Mouse (Mus musculus) lung, embryonic 14.5 days (tissue): Measurements from ENCODE around the gene Ushbp1. TPM values are rescaled to one million over a fixed set of nuclear protein-coding genes. Genes with fewer than 3 reads are reported as not detected.
A peak's percentile ranks its signal among the peaks of the same experiment; 100 is the strongest.

Experiments used
- ATAC-seq: fragments of 200-750 bp; cut with Nextera tagmentation; 2 replicates; pipeline ENCODE4 v1.8.0; 2017; ENCODE audit warnings: mild to moderate bottlenecking, moderate TSS enrichment, moderate library complexity; ENCODE audit not compliant: insufficient read depth
- DNase-seq: peaks from one replicate; pipeline ENCODE4 v3.0.0-alpha.2; 2015
- H3K27ac ChIP-seq: fragments of 300-500 bp; sonication (generic); 2 replicates; pipeline ENCODE4 v1.5.1; 2014; ENCODE audit warnings: low read depth, mild to moderate bottlenecking, moderate library complexity
- H3K27me3 ChIP-seq: fragments of 300-500 bp; sonication (generic); 2 replicates; pipeline ENCODE4 v1.6.1; 2014; ENCODE audit warnings: low read length, control low read depth; ENCODE audit not compliant: insufficient read depth
- H3K36me3 ChIP-seq: fragments of 300-500 bp; sonication (generic); 2 replicates; pipeline ENCODE4 v1.6.1; 2014; ENCODE audit warnings: control low read depth; ENCODE audit not compliant: insufficient read depth
- H3K4me1 ChIP-seq: fragments of 300-500 bp; sonication (generic); 2 replicates; pipeline ENCODE4 v1.6.1; 2014; ENCODE audit warnings: antibody characterized with exemption, control low read depth; ENCODE audit not compliant: insufficient read depth
- H3K4me2 ChIP-seq: fragments of 300-500 bp; sonication (generic); 2 replicates; pipeline ENCODE4 v1.6.1; 2014; ENCODE audit warnings: mild to moderate bottlenecking
- H3K4me3 ChIP-seq: fragments of 300-500 bp; sonication (generic); 2 replicates; pipeline ENCODE4 v1.5.1; 2014; ENCODE audit warnings: low read depth, low read length
- H3K9ac ChIP-seq: fragments of 300-500 bp; sonication (generic); 2 replicates; pipeline ENCODE4 v1.6.1; 2014
- H3K9me3 ChIP-seq: fragments of 300-500 bp; sonication (generic); 2 replicates; pipeline ENCODE4 v1.6.1; 2016; ENCODE audit warnings: low read depth, low read length, control low read depth
- CTCF ChIP-seq: IDR thresholded peaks from 2 replicates; pipeline ENCODE4 v1.5.1; 2016; ENCODE audit warnings: antibody characterized with exemption, low read depth
- WGBS: fragments of 180-500 bp; shearing (Covaris S2); extraction: QIAGEN DNeasy Blood & Tissue Kit; methylation state at CpG from one replicate; pipeline ENCODE4 v1.1.7; 2014; 5-methylcytosine and 5-hydroxymethylcytosine counted together
- polyA plus RNA-seq: library from polyadenylated mRNA; unstranded; fragments of >200 nt; fragmentation: Nextera tagmentation; extraction: Ambion mirVana; gene quantifications from 2 replicates; pipeline ENCODE4 v1.2.1, GENCODE M21; 2014

The Ushbp1 gene
- polyA plus RNA-seq, 1 experiment from 2014 or later, result 20.6 TPM

DNA sequence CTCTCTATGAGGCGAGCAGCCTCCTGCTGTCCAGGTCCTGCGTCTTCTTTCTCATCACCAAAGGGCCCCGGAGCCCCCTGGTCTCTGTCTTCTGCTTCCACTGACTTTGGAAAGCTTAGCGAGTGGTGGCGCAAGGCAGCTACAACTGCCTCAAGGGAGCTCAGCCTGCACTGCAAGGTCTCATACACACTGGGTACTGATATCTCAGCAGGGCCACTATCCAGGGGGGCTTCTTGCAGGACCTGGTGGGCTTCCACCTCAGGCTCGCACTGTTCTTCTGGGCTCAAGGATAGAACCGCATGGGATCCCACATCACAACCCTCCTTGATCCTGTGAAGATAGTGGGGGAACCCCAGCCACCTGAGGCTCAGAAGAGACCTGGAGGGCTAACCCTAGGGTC, 1.1 kb downstream of the Ushbp1 start:
- ATAC-seq (no peak), DNase-seq (no peak)
- peak overlapping the region; percentile 9; the same call in 1 of the 2 replicates for H3K9ac ChIP-seq
- H3K27me3 ChIP-seq, result no peaks in the 10 kb centered on the region
- TF ChIP-seq CTCF, result no peak
- H3K9me3 ChIP-seq, result no peaks in the 10 kb centered on the region
- H3K4me3 ChIP-seq, result peak overlapping the region; percentile 18
- H3K4me1 ChIP-seq, result peaks cover 7% of the 10 kb centered on the region
- WGBS, result 75% methylated on average over 7 of the region's 7 CpGs
- no peak overlapping the region for H3K27ac ChIP-seq
- peak overlapping the region; percentile 93 for H3K4me2 ChIP-seq
- H3K36me3 ChIP-seq, result peaks cover 7% of the 10 kb centered on the region

DNA sequence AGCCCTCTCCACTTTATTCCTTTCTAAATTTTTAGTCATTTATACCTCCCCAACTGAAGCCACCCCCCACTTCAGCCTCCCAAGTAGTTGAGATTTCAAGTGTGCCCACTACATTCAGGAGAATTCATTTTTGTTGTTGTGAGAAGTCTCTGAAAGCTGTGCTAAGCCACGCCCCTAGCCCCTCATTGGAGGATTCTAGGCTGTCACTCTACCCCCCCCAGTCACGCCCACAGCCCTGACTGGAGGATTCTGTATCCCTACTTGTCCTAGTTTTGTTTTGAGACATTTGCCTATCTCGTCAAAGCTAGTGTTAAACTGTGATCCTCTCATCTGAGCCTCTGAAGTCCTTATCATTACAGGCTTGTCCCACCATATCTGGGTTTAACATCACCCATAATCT, 2.7 kb downstream of the Ushbp1 start:
- Histone ChIP-seq H3K4me2 (peak overlapping the region; percentile 32; the same call in 1 of the 2 replicates), H3K4me3 (0 out of 2 replicates have a peak overlapping the region, but pooled peaks have one; percentile 3)
- WGBS, result 7% methylated on average over 3 of the region's 3 CpGs

DNA sequence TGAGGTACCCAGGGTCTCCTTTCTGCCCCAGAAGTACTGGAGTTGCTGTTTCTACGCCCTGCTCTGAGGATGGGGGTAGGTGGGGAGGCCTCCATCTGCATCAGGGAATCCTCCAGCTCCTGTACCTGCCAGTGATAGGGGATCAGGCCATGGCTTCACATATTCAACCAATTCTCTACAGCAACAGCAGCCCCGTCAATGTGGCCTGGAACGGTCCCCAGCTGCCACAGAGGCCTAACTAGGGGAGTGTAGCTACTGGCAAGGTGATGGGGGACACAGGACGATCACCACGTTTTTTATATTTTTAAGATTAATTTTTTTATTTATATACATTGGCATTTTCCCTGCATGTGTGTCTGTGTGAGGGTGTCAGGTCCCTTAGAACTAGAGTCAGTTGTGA, 3.2 kb downstream of the Ushbp1 start:
- no peaks in the 10 kb centered on the region for H3K9me3 ChIP-seq
- 68% methylated on average over 5 of the region's 5 CpGs for WGBS
- no peaks in the 10 kb centered on the region for H3K36me3 ChIP-seq
- peaks cover 4% of the 10 kb centered on the region for H3K4me1 ChIP-seq
- no peak overlapping the region for H3K4me3 ChIP-seq
- ATAC-seq (no peak), DNase-seq (no peak)
- H3K27me3 ChIP-seq, result no peaks in the 10 kb centered on the region
- no peak overlapping the region for H3K27ac ChIP-seq
- H3K4me2 ChIP-seq, result no peak overlapping the region
- no peak overlapping the region; the same call in 1 of the 2 replicates for H3K9ac ChIP-seq
- no peak for TF ChIP-seq CTCF

More for the DNA sequence above, 2.7 kb downstream of the Ushbp1 start:
- no peak overlapping the region for H3K27ac ChIP-seq
- DNase-seq (peak; percentile 78), ATAC-seq (no peak)
- H3K9ac ChIP-seq, result no peak overlapping the region
- H3K9me3 ChIP-seq, result no peaks in the 10 kb centered on the region
- peaks cover 7% of the 10 kb centered on the region for H3K4me1 ChIP-seq
- no peak for TF ChIP-seq CTCF
- no peaks in the 10 kb centered on the region for H3K36me3 ChIP-seq
- H3K27me3 ChIP-seq, result no peaks in the 10 kb centered on the region

DNA sequence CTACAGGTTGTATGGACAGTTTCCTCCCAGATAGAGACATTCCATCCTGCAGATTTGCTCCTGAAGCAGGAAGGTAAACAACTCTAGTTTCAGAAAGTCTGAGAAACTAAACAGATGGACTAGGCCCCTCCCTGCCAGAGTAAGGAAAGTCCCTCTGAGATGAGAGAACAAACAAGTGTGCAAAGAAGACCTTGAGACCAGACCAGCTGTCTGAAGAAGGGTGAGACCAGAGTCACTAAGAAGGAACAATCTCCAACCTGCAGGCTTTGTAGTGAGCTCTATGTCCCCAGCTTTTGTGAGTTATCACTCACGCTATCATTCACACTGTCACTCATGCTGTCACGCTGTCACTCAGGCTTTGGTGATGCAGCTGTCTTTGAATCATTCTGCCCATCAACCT, 3.9 kb downstream of the Ushbp1 start:
- TF ChIP-seq CTCF, result no peak
- Histone ChIP-seq H3K4me1 (peaks cover 3% of the 10 kb centered on the region; the same call in 1 of the 2 replicates), H3K9me3 (no peaks in the 10 kb centered on the region), H3K27ac (no peak overlapping the region), H3K27me3 (no peaks in the 10 kb centered on the region), H3K4me2 (no peak overlapping the region), H3K36me3 (no peaks in the 10 kb centered on the region), H3K4me3 (no peak overlapping the region), H3K9ac (no peak overlapping the region)
- ATAC-seq (no peak), DNase-seq (no peak)
- WGBS, result 86% methylated on average over 2 of the region's 2 CpGs

DNA sequence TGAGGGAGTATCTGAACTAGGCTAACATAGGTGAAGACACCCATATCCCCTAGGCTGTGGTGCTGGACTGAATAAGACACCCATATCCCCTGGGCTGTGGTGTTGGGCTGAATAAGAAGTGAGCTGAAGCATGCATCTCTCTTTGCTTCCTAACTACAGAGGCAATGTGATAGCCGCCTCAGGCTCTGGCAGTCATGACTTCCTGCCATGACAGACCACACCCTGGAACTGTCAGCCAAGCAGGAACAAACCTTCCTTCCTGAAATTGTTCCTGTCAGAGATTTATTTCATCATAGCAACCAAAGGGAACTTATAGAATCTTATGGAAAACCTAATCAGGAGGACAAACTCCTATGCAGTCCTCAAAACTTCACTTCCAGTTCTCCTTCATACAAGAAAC, 7.3 kb downstream of the Ushbp1 start:
- no peak overlapping the region for H3K9ac ChIP-seq
- no peak overlapping the region for H3K4me3 ChIP-seq
- no peak overlapping the region for H3K27ac ChIP-seq
- 64% methylated on average over 1 of the region's 1 CpGs for WGBS
- no peaks in the 10 kb centered on the region for H3K27me3 ChIP-seq
- ATAC-seq (no peak), DNase-seq (peak; percentile 18)
- no peak overlapping the region for H3K4me2 ChIP-seq
- no peaks in the 10 kb centered on the region for H3K36me3 ChIP-seq
- peaks cover 1% of the 10 kb centered on the region for H3K4me1 ChIP-seq
- H3K9me3 ChIP-seq, result no peaks in the 10 kb centered on the region
- TF ChIP-seq CTCF, result no peak

DNA sequence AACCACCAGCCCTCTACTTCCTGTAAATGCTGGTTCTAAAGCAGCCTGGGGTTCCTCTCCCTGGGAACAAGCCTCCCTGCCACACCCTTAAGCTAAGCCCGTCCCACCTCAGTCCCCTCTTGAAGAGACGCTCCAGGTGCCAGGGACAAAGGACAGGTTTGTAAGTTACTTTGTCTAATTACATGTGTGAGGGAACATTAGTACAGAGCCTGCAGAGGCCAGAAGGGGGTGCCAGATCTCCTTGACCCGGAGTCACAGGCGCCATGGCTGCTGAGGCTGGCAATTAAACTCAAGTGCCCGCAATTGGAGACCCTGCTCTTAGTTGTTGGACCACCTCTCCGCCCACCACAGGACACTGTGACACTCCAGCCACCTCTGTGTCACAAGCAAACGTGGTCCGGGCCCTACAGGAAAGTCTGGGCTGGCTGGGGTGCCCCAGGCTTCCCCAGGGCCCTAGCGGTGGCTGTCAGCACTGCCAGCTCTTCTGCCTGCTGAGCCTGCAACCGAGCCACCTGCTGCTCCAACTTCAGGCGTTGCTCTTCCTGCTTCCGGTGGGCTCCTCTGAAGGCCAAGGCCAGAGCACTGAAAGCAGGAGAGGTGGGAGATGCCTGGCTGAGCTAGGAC, 10.3 kb downstream of the Ushbp1 start:
- peaks cover 10% of the 10 kb centered on the region for H3K4me1 ChIP-seq
- no peak overlapping the region for H3K27ac ChIP-seq
- H3K27me3 ChIP-seq, result no peaks in the 10 kb centered on the region
- H3K9me3 ChIP-seq, result no peaks in the 10 kb centered on the region
- no peak overlapping the region for H3K4me3 ChIP-seq
- no peak overlapping the region for H3K9ac ChIP-seq
- no peak; the same call in none of the 2 replicates for TF ChIP-seq CTCF
- no peak overlapping the region for H3K4me2 ChIP-seq
- H3K36me3 ChIP-seq, result no peaks in the 10 kb centered on the region
- 64% methylated on average over 12 of the region's 12 CpGs for WGBS
- DNase-seq (no peak), ATAC-seq (no peak)

DNA sequence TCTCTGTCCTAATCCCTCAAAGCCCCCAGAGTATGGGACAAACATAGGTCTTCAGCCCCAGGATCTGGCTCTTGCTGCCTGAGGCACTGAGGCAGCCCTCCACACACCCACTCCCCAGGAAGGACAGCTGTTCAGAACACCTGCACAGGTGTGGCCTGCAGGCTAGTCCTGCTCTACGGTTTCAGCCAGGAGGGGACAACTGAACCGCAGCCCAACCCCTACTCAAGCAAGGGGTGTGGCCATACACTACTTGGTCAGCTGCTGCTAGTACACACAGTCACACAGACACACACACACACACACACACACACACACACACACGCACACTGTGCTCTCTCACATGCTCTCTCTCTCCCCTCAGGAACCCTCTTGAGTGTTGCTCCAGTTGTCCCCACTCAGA, 11.7 kb downstream of the Ushbp1 start:
- no peak overlapping the region for H3K27ac ChIP-seq
- WGBS, result 42% methylated on average over 3 of the region's 3 CpGs
- no peak for TF ChIP-seq CTCF
- no peak overlapping the region for H3K9ac ChIP-seq
- no peak overlapping the region for H3K4me3 ChIP-seq
- H3K27me3 ChIP-seq, result no peaks in the 10 kb centered on the region
- DNase-seq, result no peak
- no peak overlapping the region for H3K4me2 ChIP-seq
- peaks cover 18% of the 10 kb centered on the region for H3K4me1 ChIP-seq
- no peaks in the 10 kb centered on the region for H3K9me3 ChIP-seq
- no peaks in the 10 kb centered on the region for H3K36me3 ChIP-seq
- no peak for ATAC-seq
